Mouse (Mus musculus) neural tube, embryonic 15.5 days (tissue): ENCODE measurements at regions not wholly inside any gene's neighbourhood (a gene's known extent, or its start where the extent isn't known, plus 50 kb on each side); places are given as distances from the start of the nearest gene placed in this dataset.
A peak's percentile ranks its signal among the peaks of the same experiment; 100 is the strongest.

Experiments used
- ATAC-seq: fragments of 200-750 bp; cut with Nextera tagmentation; 2 replicates; pipeline ENCODE4 v1.8.0; 2017; ENCODE audit warnings: mild to moderate bottlenecking, moderate TSS enrichment, moderate library complexity; ENCODE audit not compliant: low FRiP score
- H3K27ac ChIP-seq: fragments of 300-500 bp; sonication (generic); replicated peaks from 2 replicates; pipeline ENCODE4 v1.5.1; 2015; ENCODE audit warnings: mild to moderate bottlenecking, inconsistent platforms
- H3K27me3 ChIP-seq: fragments of 300-500 bp; sonication (generic); replicated peaks from 2 replicates; pipeline ENCODE4 v1.6.1; 2015; ENCODE audit warnings: inconsistent platforms
- H3K36me3 ChIP-seq: fragments of 300-500 bp; sonication (generic); 2 replicates; pipeline ENCODE4 v1.6.1; 2015; ENCODE audit warnings: inconsistent platforms
- H3K4me1 ChIP-seq: fragments of 300-500 bp; sonication (generic); 2 replicates; pipeline ENCODE4 v1.6.1; 2015; ENCODE audit warnings: inconsistent platforms
- H3K4me2 ChIP-seq: fragments of 300-500 bp; sonication (generic); 2 replicates; pipeline ENCODE4 v1.6.1; 2015; ENCODE audit warnings: inconsistent platforms, mild to moderate bottlenecking, moderate library complexity
- H3K4me3 ChIP-seq: fragments of 300-500 bp; sonication (generic); replicated peaks from 2 replicates; pipeline ENCODE4 v1.5.1; 2015; ENCODE audit warnings: mild to moderate bottlenecking, inconsistent platforms
- H3K9ac ChIP-seq: fragments of 300-500 bp; sonication (generic); replicated peaks from 2 replicates; pipeline ENCODE4 v1.6.1; 2015; ENCODE audit warnings: mild to moderate bottlenecking, inconsistent platforms
- H3K9me3 ChIP-seq: fragments of 300-500 bp; sonication (generic); replicated peaks from 2 replicates; pipeline ENCODE4 v1.6.1; 2016; ENCODE audit warnings: inconsistent platforms
- WGBS: fragments of 180-500 bp; shearing (Covaris S2); methylation state at CpG from one replicate; pipeline ENCODE4 v1.1.7; 2015; ENCODE audit warnings: mixed read lengths; 5-methylcytosine and 5-hydroxymethylcytosine counted together

- no peaks in the 10 kb centered on the region for H3K27me3 ChIP-seq
- no peak overlapping the region for H3K27ac ChIP-seq
- peaks cover 20% of the 10 kb centered on the region for H3K4me1 ChIP-seq
- H3K9me3 ChIP-seq = no peaks in the 10 kb centered on the region
- H3K9ac ChIP-seq = no peak overlapping the region
- H3K4me3 ChIP-seq = no peak overlapping the region
- no peak overlapping the region for H3K4me2 ChIP-seq
- ATAC-seq = no peak
- H3K36me3 ChIP-seq = no peaks in the 10 kb centered on the region
- 81% methylated on average over 8 of the region's 8 CpGs for WGBS
Measured at GRCm38 (mm10) chr2:166418279-166418678, 262.8 kb upstream of the Sulf2 start.

DNA sequence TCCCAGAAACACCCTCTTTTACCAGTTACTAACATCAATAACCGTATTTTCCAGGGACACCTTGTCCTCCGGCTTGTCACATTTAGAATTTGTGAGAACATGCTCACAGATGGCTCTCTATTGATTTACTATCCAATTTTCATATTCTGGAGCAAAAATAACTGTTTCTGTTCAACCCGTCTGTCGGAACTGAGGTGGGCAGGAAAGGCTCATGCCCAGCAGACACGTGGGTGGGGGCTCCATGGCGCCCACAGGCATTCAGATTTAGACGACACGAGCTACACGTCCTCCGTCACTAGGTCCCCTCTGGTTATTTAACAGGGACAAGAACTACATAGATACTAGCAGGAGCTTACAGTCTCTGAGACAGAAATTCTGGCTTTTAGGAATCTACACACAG lies 262.2 kb upstream of the Sulf2 start:
- Histone ChIP-seq H3K36me3 (no peaks in the 10 kb centered on the region), H3K4me1 (peaks cover 21% of the 10 kb centered on the region), H3K27me3 (no peaks in the 10 kb centered on the region), H3K4me2 (no peak overlapping the region), H3K9ac (no peak overlapping the region), H3K4me3 (no peak overlapping the region), H3K9me3 (no peaks in the 10 kb centered on the region), H3K27ac (no peak overlapping the region)
- WGBS = 75% methylated on average over 10 of the region's 10 CpGs
- no peak for ATAC-seq

GRCm38 (mm10) chr2:166415481-166415965 lies 260.1 kb upstream of the Sulf2 start:
- ATAC-seq = no peak
- Histone ChIP-seq H3K4me1 (peaks cover 37% of the 10 kb centered on the region), H3K36me3 (no peaks in the 10 kb centered on the region), H3K4me2 (no peak overlapping the region; the same call in 1 of the 2 replicates), H3K9me3 (no peaks in the 10 kb centered on the region), H3K9ac (no peak overlapping the region), H3K27ac (no peak overlapping the region), H3K27me3 (no peaks in the 10 kb centered on the region), H3K4me3 (no peak overlapping the region)
- WGBS = 57% methylated on average over 16 of the region's 16 CpGs

GRCm38 (mm10) chr2:166414856-166415255 lies 259.4 kb upstream of the Sulf2 start:
- Histone ChIP-seq H3K27ac (no peak overlapping the region), H3K9me3 (no peaks in the 10 kb centered on the region), H3K4me3 (no peak overlapping the region), H3K27me3 (no peaks in the 10 kb centered on the region), H3K4me1 (peaks cover 37% of the 10 kb centered on the region), H3K36me3 (no peaks in the 10 kb centered on the region), H3K9ac (no peak overlapping the region), H3K4me2 (no peak overlapping the region)
- no peak for ATAC-seq
- 91% methylated on average over 8 of the region's 8 CpGs for WGBS

DNA sequence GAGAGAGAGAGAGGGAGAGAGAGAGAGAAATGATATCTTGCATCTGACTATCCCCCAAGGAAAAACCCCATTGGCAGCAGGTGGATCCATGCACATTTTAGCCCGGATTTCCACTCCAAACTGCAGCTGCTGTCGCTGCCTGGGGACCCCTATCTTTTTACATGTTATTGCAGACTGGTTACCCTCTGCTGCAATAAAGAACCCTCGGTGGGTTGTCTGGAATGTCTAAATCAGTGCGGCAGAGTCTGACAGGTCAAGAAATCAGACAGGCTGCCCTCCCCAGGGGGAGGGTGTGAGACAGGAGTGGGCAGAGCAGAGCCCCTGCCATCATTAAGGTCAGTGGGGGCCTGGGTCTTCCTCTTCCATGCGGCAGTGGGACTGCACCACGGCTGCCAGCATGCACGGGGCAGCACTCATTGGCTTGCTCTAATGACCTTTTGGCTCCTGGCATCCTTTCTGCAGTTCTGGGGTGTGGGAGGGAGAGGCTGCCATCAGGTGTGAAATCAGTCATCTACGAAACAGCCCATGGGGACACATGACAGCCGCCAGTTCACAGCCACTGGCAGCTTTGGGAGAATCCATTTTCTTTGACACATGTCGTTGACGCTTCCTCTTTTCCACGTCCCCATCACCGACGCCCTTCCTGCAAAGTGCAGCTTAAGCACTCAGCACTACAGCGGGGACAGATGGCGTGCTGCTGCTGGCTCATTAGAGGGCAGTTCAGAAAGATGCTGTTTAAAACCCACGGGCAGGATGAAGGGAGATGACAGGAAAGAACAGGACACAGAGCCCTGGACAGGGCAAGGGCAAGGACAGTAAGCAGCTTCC lies 256.8 kb upstream of the Sulf2 start:
- Histone ChIP-seq H3K9me3 (no peaks in the 10 kb centered on the region), H3K4me3 (no peak overlapping the region), H3K9ac (no peak overlapping the region), H3K4me1 (peaks cover 34% of the 10 kb centered on the region), H3K27me3 (no peaks in the 10 kb centered on the region), H3K4me2 (no peak overlapping the region), H3K36me3 (no peaks in the 10 kb centered on the region), H3K27ac (peak overlapping the region; percentile 61; the same call in 1 of the 2 replicates)
- 15% methylated on average over 17 of the region's 17 CpGs for WGBS
- peak; percentile 50 for ATAC-seq

DNA sequence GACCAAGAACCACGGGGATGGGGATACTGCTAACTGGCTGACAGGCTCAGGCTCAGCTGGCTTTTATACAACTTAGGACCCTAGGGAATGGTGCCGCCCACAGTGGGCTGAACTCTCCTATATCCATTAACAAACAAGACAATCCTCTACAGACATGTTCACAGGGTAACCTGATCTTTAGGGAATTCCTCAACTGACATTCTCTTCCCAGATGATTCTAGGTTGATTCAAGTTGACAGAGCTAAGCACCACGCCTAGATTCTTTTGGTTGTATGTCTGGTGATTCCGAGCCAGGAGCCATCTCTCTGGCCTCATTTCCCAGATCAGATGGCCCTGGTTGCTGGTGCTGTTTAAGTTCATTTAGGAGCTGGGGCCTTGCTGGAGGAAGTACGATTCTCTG lies 253.9 kb upstream of the Sulf2 start:
- Histone ChIP-seq H3K36me3 (no peaks in the 10 kb centered on the region), H3K4me3 (no peak overlapping the region), H3K27me3 (no peaks in the 10 kb centered on the region), H3K9ac (no peak overlapping the region), H3K4me1 (peaks cover 47% of the 10 kb centered on the region), H3K9me3 (no peaks in the 10 kb centered on the region), H3K27ac (no peak overlapping the region), H3K4me2 (no peak overlapping the region)
- ATAC-seq = no peak
- 91% methylated on average over 5 of the region's 5 CpGs for WGBS

DNA sequence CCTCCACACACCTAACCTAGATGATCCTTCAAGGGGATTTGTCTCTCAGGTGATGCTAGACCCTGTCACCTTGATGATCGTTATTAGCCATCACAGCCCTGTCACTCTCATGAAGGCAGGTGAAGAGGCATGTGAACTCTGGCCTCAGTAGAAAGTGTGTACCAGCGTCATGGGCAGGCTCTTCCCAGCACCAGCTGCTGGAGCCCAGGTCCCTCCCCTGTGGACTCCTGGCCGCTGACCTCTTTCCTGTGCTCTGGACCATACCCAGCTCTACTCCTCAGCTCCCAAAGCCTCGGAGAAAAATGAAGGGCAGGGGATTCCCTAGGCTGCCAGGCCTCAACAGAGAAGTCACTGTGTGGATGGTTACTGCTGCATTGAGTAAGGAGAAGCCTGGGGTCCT lies 253.3 kb upstream of the Sulf2 start:
- H3K9ac ChIP-seq = no peak overlapping the region
- peaks cover 47% of the 10 kb centered on the region for H3K4me1 ChIP-seq
- no peaks in the 10 kb centered on the region for H3K27me3 ChIP-seq
- no peaks in the 10 kb centered on the region for H3K9me3 ChIP-seq
- no peak overlapping the region for H3K4me2 ChIP-seq
- H3K27ac ChIP-seq = no peak overlapping the region
- no peak overlapping the region for H3K4me3 ChIP-seq
- no peak for ATAC-seq
- H3K36me3 ChIP-seq = no peaks in the 10 kb centered on the region
- WGBS = 96% methylated on average over 4 of the region's 4 CpGs

- Histone ChIP-seq H3K4me1 (peaks cover 52% of the 10 kb centered on the region), H3K4me3 (no peak overlapping the region), H3K27me3 (no peaks in the 10 kb centered on the region), H3K9me3 (no peaks in the 10 kb centered on the region), H3K9ac (no peak overlapping the region), H3K36me3 (no peaks in the 10 kb centered on the region), H3K4me2 (no peak overlapping the region), H3K27ac (no peak overlapping the region)
- no peak for ATAC-seq
- 50% methylated on average over 16 of the region's 16 CpGs for WGBS
Measured at GRCm38 (mm10) chr2:166408009-166408408, 252.5 kb upstream of the Sulf2 start.

GRCm38 (mm10) chr2:166406826-166407225 lies 251.4 kb upstream of the Sulf2 start:
- Histone ChIP-seq H3K9me3 (no peaks in the 10 kb centered on the region), H3K4me3 (no peak overlapping the region), H3K4me1 (peaks cover 42% of the 10 kb centered on the region), H3K27ac (no peak overlapping the region), H3K27me3 (no peaks in the 10 kb centered on the region), H3K9ac (no peak overlapping the region), H3K4me2 (no peak overlapping the region), H3K36me3 (no peaks in the 10 kb centered on the region)
- WGBS = 79% methylated on average over 11 of the region's 11 CpGs
- no peak for ATAC-seq

DNA sequence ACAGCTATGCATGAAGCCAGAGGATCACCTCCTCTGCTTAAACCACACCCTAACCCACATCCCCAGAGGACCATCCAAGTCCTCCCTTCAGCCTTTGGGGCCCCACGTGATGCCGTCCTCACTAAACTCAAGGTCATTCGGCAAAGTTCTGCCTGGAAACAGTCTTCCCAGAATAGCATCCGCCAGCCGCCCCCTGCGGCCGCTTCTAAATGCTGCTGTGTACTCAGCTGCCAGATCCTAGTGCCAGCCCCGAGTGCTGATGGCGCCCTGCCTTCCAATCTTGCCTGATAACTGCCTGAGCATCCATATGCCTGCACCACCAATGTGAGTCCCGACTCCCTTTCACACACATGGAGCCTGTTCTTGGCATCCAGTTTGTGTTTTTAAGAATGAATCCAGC lies 247.9 kb upstream of the Sulf2 start:
- Histone ChIP-seq H3K4me1 (peaks cover 46% of the 10 kb centered on the region), H3K27me3 (no peaks in the 10 kb centered on the region; the same call in 1 of the 2 replicates), H3K27ac (peak overlapping the region; percentile 6; the same call in 1 of the 2 replicates), H3K4me2 (no peak overlapping the region), H3K9ac (no peak overlapping the region), H3K4me3 (no peak overlapping the region), H3K9me3 (no peaks in the 10 kb centered on the region), H3K36me3 (no peaks in the 10 kb centered on the region)
- no peak for ATAC-seq
- 52% methylated on average over 10 of the region's 10 CpGs for WGBS

DNA sequence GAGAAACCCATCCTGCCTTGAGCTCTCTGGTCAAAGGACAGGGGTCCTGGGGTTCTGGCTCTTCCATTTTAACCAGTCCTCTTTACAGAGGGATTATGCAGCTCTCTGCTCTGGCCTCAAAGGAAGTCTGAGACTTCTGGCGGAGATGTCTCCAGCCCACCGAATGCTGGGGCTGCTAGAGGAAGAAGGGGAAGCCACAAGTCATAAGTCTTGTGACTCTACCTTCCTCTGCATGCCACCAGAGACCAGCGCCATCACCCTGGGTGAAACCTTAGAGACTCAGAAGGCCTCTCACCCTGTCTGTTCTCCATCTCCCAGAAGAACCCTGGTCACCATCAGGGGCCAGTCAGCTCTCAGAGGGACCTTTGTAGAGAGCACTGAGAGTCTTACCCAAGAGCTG lies 246.4 kb upstream of the Sulf2 start:
- Histone ChIP-seq H3K4me3 (no peak overlapping the region), H3K9ac (no peak overlapping the region), H3K27me3 (peaks cover 6% of the 10 kb centered on the region; the same call in 1 of the 2 replicates), H3K9me3 (no peaks in the 10 kb centered on the region), H3K4me1 (peaks cover 45% of the 10 kb centered on the region), H3K4me2 (no peak overlapping the region), H3K27ac (no peak overlapping the region), H3K36me3 (no peaks in the 10 kb centered on the region)
- ATAC-seq = no peak
- 96% methylated on average over 3 of the region's 3 CpGs for WGBS

GRCm38 (mm10) chr2:166400304-166400703 lies 244.8 kb upstream of the Sulf2 start:
- no peak overlapping the region for H3K27ac ChIP-seq
- H3K4me2 ChIP-seq = no peak overlapping the region
- H3K4me3 ChIP-seq = no peak overlapping the region
- 65% methylated on average over 10 of the region's 10 CpGs for WGBS
- H3K36me3 ChIP-seq = no peaks in the 10 kb centered on the region
- H3K27me3 ChIP-seq = peaks cover 6% of the 10 kb centered on the region; the same call in 1 of the 2 replicates
- H3K9ac ChIP-seq = no peak overlapping the region
- no peaks in the 10 kb centered on the region for H3K9me3 ChIP-seq
- no peak for ATAC-seq
- H3K4me1 ChIP-seq = peaks cover 30% of the 10 kb centered on the region
